Mouse (Mus musculus) liver, embryonic 13.5 days (tissue): Measurements from ENCODE around the gene Rnf114. TPM values are rescaled to one million over a fixed set of nuclear protein-coding genes. Genes with fewer than 3 reads are reported as not detected.

Source experiments
- ATAC-seq: fragments of 200-750 bp; cut with Nextera tagmentation; 2 replicates; pipeline ENCODE4 v1.8.0; 2017; ENCODE audit warnings: low read depth, mild to moderate bottlenecking, moderate number of reproducible peaks, moderate library complexity
- DNase-seq: peaks from one replicate; pipeline ENCODE4 v3.0.0; 2022
- H3K27ac ChIP-seq: fragments of 300-500 bp; sonication (generic); 2 replicates; pipeline ENCODE4 v1.5.1; 2015; ENCODE audit warnings: moderate library complexity, mild to moderate bottlenecking, inconsistent platforms
- H3K27me3 ChIP-seq: fragments of 300-500 bp; sonication (generic); 2 replicates; pipeline ENCODE4 v1.6.1; 2015; ENCODE audit warnings: mild to moderate bottlenecking, inconsistent platforms
- H3K36me3 ChIP-seq: fragments of 300-500 bp; sonication (generic); 2 replicates; pipeline ENCODE4 v1.6.1; 2015; ENCODE audit warnings: mild to moderate bottlenecking, inconsistent platforms
- H3K4me1 ChIP-seq: fragments of 300-500 bp; sonication (generic); replicated peaks from 2 replicates; pipeline ENCODE4 v1.6.1; 2015; ENCODE audit warnings: inconsistent platforms
- H3K4me2 ChIP-seq: fragments of 300-500 bp; sonication (generic); 2 replicates; pipeline ENCODE4 v1.6.1; 2015; ENCODE audit warnings: inconsistent platforms, mild to moderate bottlenecking, moderate library complexity
- H3K4me3 ChIP-seq: fragments of 300-500 bp; sonication (generic); replicated peaks from 2 replicates; pipeline ENCODE4 v1.5.1; 2015; ENCODE audit warnings: mild to moderate bottlenecking, inconsistent platforms
- H3K9ac ChIP-seq: fragments of 300-500 bp; sonication (generic); 2 replicates; pipeline ENCODE4 v1.6.1; 2015; ENCODE audit warnings: mild to moderate bottlenecking, inconsistent platforms
- H3K9me3 ChIP-seq: fragments of 300-500 bp; sonication (generic); replicated peaks from 2 replicates; pipeline ENCODE4 v1.6.1; 2016; ENCODE audit warnings: inconsistent platforms
- WGBS: fragments of 180-500 bp; shearing (Covaris S2); methylation state at CpG from one replicate; pipeline ENCODE4 v1.1.7; 2015; ENCODE audit not compliant: insufficient replicate concordance; 5-methylcytosine and 5-hydroxymethylcytosine counted together
- polyA plus RNA-seq: library from polyadenylated mRNA; unstranded; fragments of >200 nt; fragmentation: Nextera tagmentation; extraction: Ambion mirVana; gene quantifications from 2 replicates; pipeline ENCODE4 v1.2.1, GENCODE M21; 2015

The Rnf114 gene
- polyA plus RNA-seq, 1 experiment from 2014 or later: 32.5 TPM

- Histone ChIP-seq H3K4me2 (no peak overlapping the region), H3K27ac (no peak overlapping the region), H3K4me1 (peaks cover 46% of the 10 kb centered on the region), H3K36me3 (peaks cover 49% of the 10 kb centered on the region), H3K9me3 (no peaks in the 10 kb centered on the region), H3K27me3 (no peaks in the 10 kb centered on the region), H3K9ac (no peak overlapping the region), H3K4me3 (no peak overlapping the region)
- WGBS: 81% methylated on average over 6 of the region's 6 CpGs
- ATAC-seq (no peak), DNase-seq (no peak)
These were observed 4.5 kb upstream of the Rnf114 start for GRCm38 (mm10) chr2:167487994-167488393.

- Histone ChIP-seq H3K4me3 (peak overlapping the region; percentile 100), H3K27ac (peak overlapping the region; percentile 95), H3K27me3 (no peaks in the 10 kb centered on the region), H3K9ac (peak overlapping the region; percentile 98), H3K4me1 (peaks cover 52% of the 10 kb centered on the region), H3K9me3 (no peaks in the 10 kb centered on the region), H3K36me3 (peaks cover 21% of the 10 kb centered on the region; the same call in 1 of the 2 replicates), H3K4me2 (peak overlapping the region; percentile 95)
- no peak for ATAC-seq
- WGBS: 76% methylated on average over 4 of the region's 4 CpGs
- DNase-seq: no peak
These were observed 1.5 kb upstream of the Rnf114 start for GRCm38 (mm10) chr2:167490813-167491525.

GRCm38 (mm10) chr2:167492713-167493636 is 530 bp downstream of the Rnf114 start, which contains the start of gene Spata2:
TSS of gene Spata2 (minus strand) at chr2:167492887.
- under 1% methylated on average over 63 of the region's 63 CpGs for WGBS
- H3K27ac ChIP-seq: peak within 1 kb of the TSS; percentile 95

GRCm38 (mm10) chr2:167496437-167496836 is 4.0 kb downstream of the Rnf114 start:
- DNase-seq (no peak), ATAC-seq (no peak)
- Histone ChIP-seq H3K4me1 (peaks cover 22% of the 10 kb centered on the region), H3K27me3 (no peaks in the 10 kb centered on the region), H3K27ac (no peak overlapping the region), H3K9ac (no peak overlapping the region), H3K9me3 (no peaks in the 10 kb centered on the region), H3K4me3 (no peak overlapping the region), H3K4me2 (no peak overlapping the region), H3K36me3 (no peaks in the 10 kb centered on the region)
- WGBS: 61% methylated on average over 7 of the region's 7 CpGs

More at GRCm38 (mm10) chr2:167492713-167493636, 530 bp downstream of the Rnf114 start, which contains the start of gene Spata2:
- Histone ChIP-seq H3K4me2 (peak within 1 kb of the TSS; percentile 95), H3K4me1 (peaks cover 39% of the 10 kb centered on the region), H3K4me3 (peak within 1 kb of the TSS; percentile 100), H3K36me3 (peaks cover 12% of the 10 kb centered on the region; the same call in 1 of the 2 replicates), H3K9ac (peak within 1 kb of the TSS; percentile 98), H3K27me3 (no peaks in the 10 kb centered on the region), H3K9me3 (no peaks in the 10 kb centered on the region)
- DNase-seq: peak; percentile 90
- ATAC-seq: peak; percentile 93

GRCm38 (mm10) chr2:167497272-167497671 is 4.8 kb downstream of the Rnf114 start:
- 65% methylated on average over 5 of the region's 5 CpGs for WGBS

GRCm38 (mm10) chr2:167502554-167503252 is 10.3 kb downstream of the Rnf114 start:
- peak overlapping the region; percentile 95 for H3K4me2 ChIP-seq
- H3K36me3 ChIP-seq: peaks cover 8% of the 10 kb centered on the region
- DNase-seq (peak; percentile 38), ATAC-seq (peak; percentile 55)
- H3K27ac ChIP-seq: peak overlapping the region; percentile 85
- no peaks in the 10 kb centered on the region for H3K9me3 ChIP-seq
- H3K4me3 ChIP-seq: peak overlapping the region; percentile 90
- H3K4me1 ChIP-seq: peaks cover 45% of the 10 kb centered on the region
- WGBS: 29% methylated on average over 13 of the region's 13 CpGs
- no peaks in the 10 kb centered on the region for H3K27me3 ChIP-seq
- peak overlapping the region; percentile 92 for H3K9ac ChIP-seq

More at GRCm38 (mm10) chr2:167497272-167497671, 4.8 kb downstream of the Rnf114 start:
- Histone ChIP-seq H3K27ac (no peak overlapping the region), H3K4me3 (no peak overlapping the region), H3K27me3 (no peaks in the 10 kb centered on the region), H3K9me3 (no peaks in the 10 kb centered on the region), H3K36me3 (no peaks in the 10 kb centered on the region), H3K4me2 (no peak overlapping the region), H3K9ac (no peak overlapping the region), H3K4me1 (peaks cover 16% of the 10 kb centered on the region)
- ATAC-seq (no peak), DNase-seq (peak; percentile 46)

GRCm38 (mm10) chr2:167503253-167503895 is 10.9 kb downstream of the Rnf114 start:
- peak overlapping the region; percentile 90 for H3K4me3 ChIP-seq
- peak overlapping the region; percentile 95 for H3K4me2 ChIP-seq
- H3K9ac ChIP-seq: peak overlapping the region; percentile 92
- H3K4me1 ChIP-seq: peaks cover 46% of the 10 kb centered on the region
- peaks cover 15% of the 10 kb centered on the region for H3K36me3 ChIP-seq
- H3K27me3 ChIP-seq: no peaks in the 10 kb centered on the region
- no peaks in the 10 kb centered on the region for H3K9me3 ChIP-seq
- under 1% methylated on average over 77 of the region's 85 CpGs for WGBS
- DNase-seq (peak; percentile 62), ATAC-seq (peak; percentile 72)
- H3K27ac ChIP-seq: peak overlapping the region; percentile 85

GRCm38 (mm10) chr2:167503896-167504349 is 11.5 kb downstream of the Rnf114 start:
- no peaks in the 10 kb centered on the region for H3K9me3 ChIP-seq
- DNase-seq (peak; percentile 25), ATAC-seq (peak; percentile 50)
- 2% methylated on average over 32 of the region's 32 CpGs for WGBS
- H3K4me2 ChIP-seq: peak overlapping the region; percentile 95
- H3K9ac ChIP-seq: peak overlapping the region; percentile 92
- peaks cover 20% of the 10 kb centered on the region for H3K36me3 ChIP-seq
- peak overlapping the region; percentile 90 for H3K4me3 ChIP-seq
- H3K4me1 ChIP-seq: peaks cover 46% of the 10 kb centered on the region
- H3K27me3 ChIP-seq: no peaks in the 10 kb centered on the region
- H3K27ac ChIP-seq: peak overlapping the region; percentile 85

GRCm38 (mm10) chr2:167505127-167505526 is 12.7 kb downstream of the Rnf114 start:
- peak; percentile 43 for DNase-seq
- Histone ChIP-seq H3K27ac (peak overlapping the region; percentile 85), H3K9ac (peak overlapping the region; percentile 92)

GRCm38 (mm10) chr2:167506546-167507260 is 14.3 kb downstream of the Rnf114 start:
- DNase-seq (no peak), ATAC-seq (no peak)
- Histone ChIP-seq H3K36me3 (peaks cover 39% of the 10 kb centered on the region), H3K4me1 (peaks cover 67% of the 10 kb centered on the region), H3K9me3 (no peaks in the 10 kb centered on the region), H3K4me2 (no peak overlapping the region), H3K9ac (no peak overlapping the region), H3K27ac (no peak overlapping the region), H3K27me3 (no peaks in the 10 kb centered on the region), H3K4me3 (no peak overlapping the region)
- WGBS: 87% methylated on average over 10 of the region's 10 CpGs

More at GRCm38 (mm10) chr2:167505127-167505526, 12.7 kb downstream of the Rnf114 start:
- Histone ChIP-seq H3K36me3 (peaks cover 28% of the 10 kb centered on the region), H3K27me3 (no peaks in the 10 kb centered on the region), H3K4me2 (peak overlapping the region; percentile 95), H3K9me3 (no peaks in the 10 kb centered on the region), H3K4me3 (peak overlapping the region; percentile 90), H3K4me1 (peaks cover 56% of the 10 kb centered on the region)
- ATAC-seq: peak; percentile 59
- WGBS: 33% methylated on average over 3 of the region's 3 CpGs
